Mouse (Mus musculus) left cerebral cortex, adult 18-20 months (tissue): Measurements from ENCODE around the gene Gm10192. TPM values are rescaled to one million over a fixed set of nuclear protein-coding genes. Genes with fewer than 3 reads are reported as not detected.
"Not testable (repeated sequence)": the region's sequence is repeated elsewhere in the genome, so short reads cannot be mapped to it uniquely, and the experiment has no call there.

Experiments used
- DNase-seq, 2 experiments: peaks; one replicate each; pipeline ENCODE4 v3.0.0; 2021 to 2022; ENCODE audit warnings: low spot score in 2 of 2, mixed read lengths in 1 of 2
- long read RNA-seq, 2 experiments: library from polyadenylated mRNA; stranded (forward); transcript quantifications; one replicate each; pipeline ENCODE4 v2.0.0; 2021
- total RNA-seq, 2 experiments: library from RNA; stranded (reverse); gene quantifications; 2 replicates each; pipeline ENCODE4 v1.2.3; 2021

The Gm10192 gene
- total RNA-seq, result not detected
- long read RNA-seq, experiment 1, result 0 reads
- long read RNA-seq, experiment 2, result 0 reads

- not testable (repeated sequence) for DNase-seq
Observed at GRCm38 (mm10) chr4:97183066-97183465, at the start of gene Gm10192. Gene Gm10192 (minus strand): TSS chr4:97183166.

- DNase-seq, result no peak
Observed at GRCm38 (mm10) chr4:97230411-97231104, 47.6 kb upstream of the Gm10192 start.

DNA sequence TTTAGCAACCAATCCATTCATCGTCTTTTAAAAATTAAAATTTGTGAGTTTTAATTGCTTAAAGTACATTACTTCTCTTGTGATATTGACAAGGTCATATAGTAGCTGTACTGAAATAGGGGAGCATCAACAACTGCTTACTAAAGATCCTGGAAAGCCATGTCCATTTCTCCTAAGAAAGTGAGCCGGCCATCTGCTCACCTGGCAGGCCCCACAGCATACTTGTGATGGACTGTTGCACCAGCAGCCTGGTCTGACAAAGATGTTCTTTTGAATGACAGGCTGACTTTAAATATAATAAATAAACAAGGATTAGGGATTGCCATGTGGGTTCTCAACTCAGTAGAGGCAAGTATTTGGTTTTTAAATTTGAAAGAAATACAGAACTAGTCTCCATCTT lies 36.7 kb upstream of the Gm10192 start:
- no peak for DNase-seq

GRCm38 (mm10) chr4:97217906-97218305 lies 34.9 kb upstream of the Gm10192 start:
- no peak for DNase-seq

GRCm38 (mm10) chr4:97212514-97212913 lies 29.5 kb upstream of the Gm10192 start:
- DNase-seq, result no peak

GRCm38 (mm10) chr4:97202986-97203385 lies 20.0 kb upstream of the Gm10192 start:
- not testable (repeated sequence) for DNase-seq

DNA sequence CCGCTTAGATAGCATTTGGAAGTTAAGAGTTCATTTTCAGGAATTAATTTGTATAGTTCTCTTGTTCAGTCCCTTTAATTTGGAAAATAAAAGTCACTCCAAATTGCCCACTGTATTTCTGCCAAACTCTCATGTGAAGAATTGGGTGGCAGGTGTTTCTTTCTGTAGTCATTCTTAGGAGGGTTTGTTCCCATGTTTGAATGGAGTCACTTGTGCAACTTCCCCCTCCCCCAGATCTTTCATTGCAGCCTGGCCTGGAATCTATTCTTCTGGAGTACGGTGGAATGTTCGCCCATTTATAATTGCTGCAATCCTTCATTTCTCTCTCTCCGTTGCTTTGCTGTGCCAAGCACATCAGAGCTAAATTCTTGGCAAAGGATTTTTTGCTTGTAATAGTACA lies 10.2 kb upstream of the Gm10192 start:
- no peak for DNase-seq

GRCm38 (mm10) chr4:97192601-97193000 lies 9.6 kb upstream of the Gm10192 start:
- no peak for DNase-seq

DNA sequence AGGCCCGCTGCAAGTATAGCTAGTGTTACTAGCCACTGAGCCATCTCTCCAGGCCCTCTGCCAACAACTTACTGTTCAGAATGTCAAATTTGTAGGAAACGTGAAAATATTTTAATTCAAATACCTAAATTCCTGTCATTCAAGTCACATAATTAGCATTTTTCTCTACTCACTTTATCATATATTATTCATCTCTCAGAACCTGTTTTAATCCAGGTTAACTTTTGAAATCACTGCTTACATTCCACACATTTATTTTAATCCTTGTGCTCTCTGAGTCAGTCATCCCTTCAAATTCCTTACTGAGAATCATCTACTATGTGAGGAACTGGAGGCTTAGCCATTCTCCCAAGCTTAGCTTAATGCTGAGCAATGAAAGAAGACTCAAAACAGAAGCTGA lies 2.6 kb downstream of the Gm10192 start:
- DNase-seq, result no peak

DNA sequence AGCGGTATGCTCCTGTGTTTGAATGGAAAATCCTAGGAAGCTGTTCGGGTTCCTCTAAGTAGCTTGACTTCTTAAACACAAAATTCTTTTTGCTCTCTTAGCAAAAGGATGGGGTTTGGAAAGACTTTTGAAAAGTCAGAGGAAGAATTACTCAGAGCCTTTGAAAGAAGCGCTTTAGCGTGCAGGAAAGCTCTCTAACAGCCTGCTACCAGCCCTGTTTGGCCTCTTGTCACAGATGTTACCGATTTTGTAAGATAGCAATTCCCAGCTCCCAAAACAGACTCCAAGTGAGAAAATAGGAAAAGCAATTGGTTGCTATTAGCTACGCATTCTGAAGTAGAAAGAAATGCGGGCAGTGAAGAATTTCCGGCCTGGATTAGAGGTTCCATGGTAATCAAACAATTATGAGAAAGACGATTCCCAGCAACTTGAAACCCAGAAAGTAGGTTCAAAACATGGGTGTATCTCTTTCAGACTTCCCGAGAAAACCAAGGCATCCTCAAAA lies 26.1 kb downstream of the Gm10192 start:
- DNase-seq, result no peak

- DNase-seq, result no peak
Observed at GRCm38 (mm10) chr4:97156084-97156483, 26.9 kb downstream of the Gm10192 start.

GRCm38 (mm10) chr4:97153554-97153953 lies 29.4 kb downstream of the Gm10192 start:
- DNase-seq, result no peak

DNA sequence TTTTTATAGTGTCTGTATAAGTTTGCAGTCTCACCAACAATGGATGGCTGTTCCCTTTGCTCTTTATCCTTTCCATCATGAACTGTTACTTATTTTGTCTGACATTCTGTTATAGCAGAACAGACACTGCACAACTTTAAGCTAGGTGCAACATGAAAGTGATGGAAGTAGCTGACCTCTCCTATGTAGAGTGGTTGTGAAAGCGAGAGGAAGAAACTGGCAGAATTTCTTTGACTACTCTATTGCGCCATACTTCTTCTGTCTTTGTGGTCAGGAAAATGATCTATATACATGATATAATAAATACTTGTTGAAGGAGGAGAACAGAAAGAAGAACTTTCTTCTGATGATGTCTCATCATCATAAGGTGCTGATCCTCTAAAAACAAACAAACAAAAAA lies 40.5 kb downstream of the Gm10192 start:
- no peak for DNase-seq
